Mouse (Mus musculus) forebrain, embryonic 11.5 days (tissue): ENCODE measurements around the gene Zfp605. TPM values are rescaled to one million over a fixed set of nuclear protein-coding genes. Genes with fewer than 3 reads are reported as not detected.

ENCODE experiments used
- ATAC-seq: fragments of 200-750 bp; cut with Nextera tagmentation; replicated peaks from 2 replicates; pipeline ENCODE4 v1.8.0; 2017; ENCODE audit warnings: moderate TSS enrichment; ENCODE audit not compliant: low FRiP score
- DNase-seq: peaks from one replicate; pipeline ENCODE4 v3.0.0-alpha.2; 2017; ENCODE audit warnings: low spot score
- H3K27ac ChIP-seq: fragments of 300-500 bp; sonication (generic); 2 replicates; pipeline ENCODE4 v1.5.1; 2014; ENCODE audit warnings: low read depth, low read length
- H3K27me3 ChIP-seq: fragments of 300-500 bp; sonication (generic); 2 replicates; pipeline ENCODE4 v1.6.1; 2014; ENCODE audit warnings: mild to moderate bottlenecking, low read length, mixed read lengths; ENCODE audit not compliant: control insufficient read depth, insufficient read depth
- H3K36me3 ChIP-seq: fragments of 300-500 bp; sonication (generic); 2 replicates; pipeline ENCODE4 v1.6.1; 2014; ENCODE audit warnings: mild to moderate bottlenecking, low read length, moderate library complexity, mixed read lengths; ENCODE audit not compliant: control insufficient read depth, insufficient read depth
- H3K4me1 ChIP-seq: fragments of 300-500 bp; sonication (generic); replicated peaks from 2 replicates; pipeline ENCODE4 v1.6.1; 2014; ENCODE audit warnings: low read length, mixed read lengths; ENCODE audit not compliant: control insufficient read depth, insufficient read depth
- H3K4me2 ChIP-seq: fragments of 300-500 bp; sonication (generic); 2 replicates; pipeline ENCODE4 v1.6.1; 2014; ENCODE audit warnings: low read depth, mild to moderate bottlenecking, low read length, moderate library complexity, mixed read lengths; ENCODE audit not compliant: severe bottlenecking
- H3K4me3 ChIP-seq: fragments of 300-500 bp; sonication (generic); 2 replicates; pipeline ENCODE4 v1.5.1; 2014; ENCODE audit warnings: low read depth, low read length
- H3K9ac ChIP-seq: fragments of 300-500 bp; sonication (generic); 2 replicates; pipeline ENCODE4 v1.6.1; 2014; ENCODE audit warnings: low read length
- H3K9me3 ChIP-seq: fragments of 300-500 bp; sonication (generic); 2 replicates; pipeline ENCODE4 v1.6.1; 2016; ENCODE audit warnings: low read length, mixed read lengths; ENCODE audit not compliant: control insufficient read depth
- WGBS: fragments of 180-500 bp; shearing (Covaris S2); extraction: QIAGEN DNeasy Blood & Tissue Kit; methylation state at CpG from one replicate; pipeline ENCODE4 v1.1.7; 2014; 5-methylcytosine and 5-hydroxymethylcytosine counted together
- polyA plus RNA-seq: library from polyadenylated mRNA; unstranded; fragments of >200 nt; fragmentation: Nextera tagmentation; extraction: Ambion mirVana; gene quantifications from 2 replicates; pipeline ENCODE4 v1.2.1, GENCODE M21; 2014

The Zfp605 gene
- polyA plus RNA-seq, 1 experiment from 2014 or later = 6.3 TPM

- Histone ChIP-seq H3K4me2 (no peak overlapping the region), H3K27me3 (no peaks in the 10 kb centered on the region), H3K4me3 (no peak overlapping the region), H3K4me1 (no peaks in the 10 kb centered on the region), H3K36me3 (no peaks in the 10 kb centered on the region), H3K27ac (no peak overlapping the region), H3K9me3 (no peaks in the 10 kb centered on the region), H3K9ac (no peak overlapping the region)
- no peak for DNase-seq
- WGBS = 94% methylated on average over 3 of the region's 3 CpGs
- no peak for ATAC-seq
Observed at GRCm38 (mm10) chr5:110139325-110139724, 29.4 kb downstream of the Zfp605 start.

- no peak for DNase-seq
- Histone ChIP-seq H3K27me3 (no peaks in the 10 kb centered on the region), H3K9me3 (no peaks in the 10 kb centered on the region), H3K4me3 (no peak overlapping the region), H3K4me1 (no peaks in the 10 kb centered on the region), H3K36me3 (no peaks in the 10 kb centered on the region), H3K27ac (no peak overlapping the region), H3K4me2 (no peak overlapping the region), H3K9ac (no peak overlapping the region)
- WGBS = 95% methylated on average over 7 of the region's 7 CpGs
- no peak for ATAC-seq
Observed at GRCm38 (mm10) chr5:110140424-110140823, 30.5 kb downstream of the Zfp605 start.

- no peak overlapping the region for H3K4me2 ChIP-seq
- H3K36me3 ChIP-seq = peaks cover 3% of the 10 kb centered on the region; the same call in 1 of the 2 replicates
Observed at GRCm38 (mm10) chr5:110142309-110142708, 32.4 kb downstream of the Zfp605 start.

GRCm38 (mm10) chr5:110143007-110143406 is 33.1 kb downstream of the Zfp605 start:
- no peak overlapping the region for H3K4me3 ChIP-seq
- H3K4me2 ChIP-seq = no peak overlapping the region
- H3K27me3 ChIP-seq = no peaks in the 10 kb centered on the region
- no peak overlapping the region for H3K9ac ChIP-seq
- H3K36me3 ChIP-seq = peaks cover 7% of the 10 kb centered on the region; the same call in 1 of the 2 replicates
- no peak overlapping the region for H3K27ac ChIP-seq
- no peaks in the 10 kb centered on the region for H3K4me1 ChIP-seq
- no peaks in the 10 kb centered on the region for H3K9me3 ChIP-seq
- 90% methylated on average over 5 of the region's 5 CpGs for WGBS
- ATAC-seq (no peak), DNase-seq (no peak)

More at GRCm38 (mm10) chr5:110142309-110142708, 32.4 kb downstream of the Zfp605 start:
- DNase-seq = no peak
- H3K4me1 ChIP-seq = no peaks in the 10 kb centered on the region
- no peaks in the 10 kb centered on the region for H3K9me3 ChIP-seq
- H3K9ac ChIP-seq = no peak overlapping the region
- no peak for ATAC-seq
- no peak overlapping the region for H3K27ac ChIP-seq
- no peaks in the 10 kb centered on the region for H3K27me3 ChIP-seq
- no peak overlapping the region for H3K4me3 ChIP-seq
- WGBS = 95% methylated on average over 2 of the region's 2 CpGs

- no peak for ATAC-seq
Observed at GRCm38 (mm10) chr5:110169374-110169773, 59.5 kb downstream of the Zfp605 start.

GRCm38 (mm10) chr5:110176362-110177020 is 66.6 kb downstream of the Zfp605 start, which contains the start of gene Golga3:
Golga3 (plus strand) TSS chr5:110176701.
- Histone ChIP-seq H3K9me3 (no peaks in the 10 kb centered on the region), H3K4me3 (peak within 1 kb of the TSS; percentile 84), H3K27ac (no peak within 1 kb of the TSS; the same call in 1 of the 2 replicates), H3K4me2 (peak within 1 kb of the TSS; percentile 82), H3K36me3 (no peaks in the 10 kb centered on the region), H3K27me3 (no peaks in the 10 kb centered on the region), H3K4me1 (no peaks in the 10 kb centered on the region; the same call in 1 of the 2 replicates), H3K9ac (peak within 1 kb of the TSS; percentile 81)
- WGBS = under 1% methylated on average over 41 of the region's 41 CpGs
- ATAC-seq (peak; percentile 98), DNase-seq (peak; percentile 95)

More at GRCm38 (mm10) chr5:110169374-110169773, 59.5 kb downstream of the Zfp605 start:
- no peak for DNase-seq
- Histone ChIP-seq H3K36me3 (no peaks in the 10 kb centered on the region), H3K27me3 (no peaks in the 10 kb centered on the region), H3K4me1 (no peaks in the 10 kb centered on the region), H3K4me3 (no peak overlapping the region), H3K9me3 (no peaks in the 10 kb centered on the region), H3K9ac (no peak overlapping the region), H3K4me2 (no peak overlapping the region), H3K27ac (no peak overlapping the region)
- WGBS = 93% methylated on average over 4 of the region's 4 CpGs

- H3K9ac ChIP-seq = peak overlapping the region; percentile 81
- no peak overlapping the region; the same call in 1 of the 2 replicates for H3K27ac ChIP-seq
- 6% methylated on average over 19 of the region's 19 CpGs for WGBS
- DNase-seq (no peak), ATAC-seq (peak; percentile 47; the same call in 1 of the 2 replicates)
- peak overlapping the region; percentile 82 for H3K4me2 ChIP-seq
- H3K36me3 ChIP-seq = no peaks in the 10 kb centered on the region
- H3K9me3 ChIP-seq = no peaks in the 10 kb centered on the region
- H3K27me3 ChIP-seq = no peaks in the 10 kb centered on the region
- no peaks in the 10 kb centered on the region; the same call in 1 of the 2 replicates for H3K4me1 ChIP-seq
- peak overlapping the region; percentile 84 for H3K4me3 ChIP-seq
Observed at GRCm38 (mm10) chr5:110177021-110177420, 67.1 kb downstream of the Zfp605 start.

GRCm38 (mm10) chr5:110178628-110179027 is 68.7 kb downstream of the Zfp605 start:
- Histone ChIP-seq H3K9me3 (no peaks in the 10 kb centered on the region), H3K4me2 (no peak overlapping the region), H3K9ac (no peak overlapping the region), H3K36me3 (no peaks in the 10 kb centered on the region), H3K4me3 (no peak overlapping the region), H3K4me1 (no peaks in the 10 kb centered on the region; the same call in 1 of the 2 replicates), H3K27ac (no peak overlapping the region), H3K27me3 (no peaks in the 10 kb centered on the region)
- DNase-seq = no peak
- WGBS = 86% methylated on average over 2 of the region's 2 CpGs
- no peak for ATAC-seq
